Mouse (Mus musculus): Measurements from ENCODE around the gene Hes6.

Gene Hes6

DNA sequence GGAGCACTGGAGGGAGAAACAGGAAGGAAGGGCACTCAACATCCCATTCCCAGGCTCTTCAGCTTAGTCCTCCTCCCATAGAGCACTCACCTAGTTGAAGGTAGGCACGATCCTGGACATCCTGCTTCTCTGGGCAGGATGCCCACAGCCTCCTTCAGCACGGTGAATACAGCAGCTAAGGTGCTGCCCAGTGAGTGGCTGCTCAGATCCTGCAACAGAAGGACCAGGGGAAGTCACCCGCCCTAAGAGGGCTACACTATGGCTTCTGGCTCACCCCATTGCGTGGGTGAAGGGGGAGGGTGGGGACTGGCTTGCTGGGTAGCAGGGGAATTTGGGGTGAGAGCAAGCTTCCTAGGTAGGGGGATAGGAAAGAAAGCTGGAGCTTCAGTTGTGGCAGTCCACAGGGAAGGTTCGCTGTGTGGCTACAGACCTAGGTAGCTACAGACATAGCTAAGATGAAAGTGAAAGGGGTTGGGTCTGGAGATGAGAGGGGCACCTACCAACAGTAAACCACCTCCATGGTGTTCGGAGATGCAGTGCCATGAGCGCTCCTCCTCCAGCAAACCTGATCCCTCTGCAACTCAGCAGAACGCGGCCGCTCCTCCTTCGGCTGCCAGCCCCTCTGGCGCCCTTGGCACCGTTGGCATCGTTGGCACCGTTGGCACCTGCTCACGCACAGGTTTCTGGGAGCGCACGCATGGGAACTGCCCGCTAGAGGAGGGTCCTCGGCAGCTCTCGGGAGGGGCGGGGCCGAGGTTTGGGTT is 8.2 kb downstream of the Hes6 start:
- DNase-seq (ENCODE audit: low read depth, low spot score): no peak

GRCm38 (mm10) chr1:91404976-91405375 is 8.9 kb downstream of the Hes6 start:
- no peak for DNase-seq (ENCODE audit: low read depth, low spot score)

DNA sequence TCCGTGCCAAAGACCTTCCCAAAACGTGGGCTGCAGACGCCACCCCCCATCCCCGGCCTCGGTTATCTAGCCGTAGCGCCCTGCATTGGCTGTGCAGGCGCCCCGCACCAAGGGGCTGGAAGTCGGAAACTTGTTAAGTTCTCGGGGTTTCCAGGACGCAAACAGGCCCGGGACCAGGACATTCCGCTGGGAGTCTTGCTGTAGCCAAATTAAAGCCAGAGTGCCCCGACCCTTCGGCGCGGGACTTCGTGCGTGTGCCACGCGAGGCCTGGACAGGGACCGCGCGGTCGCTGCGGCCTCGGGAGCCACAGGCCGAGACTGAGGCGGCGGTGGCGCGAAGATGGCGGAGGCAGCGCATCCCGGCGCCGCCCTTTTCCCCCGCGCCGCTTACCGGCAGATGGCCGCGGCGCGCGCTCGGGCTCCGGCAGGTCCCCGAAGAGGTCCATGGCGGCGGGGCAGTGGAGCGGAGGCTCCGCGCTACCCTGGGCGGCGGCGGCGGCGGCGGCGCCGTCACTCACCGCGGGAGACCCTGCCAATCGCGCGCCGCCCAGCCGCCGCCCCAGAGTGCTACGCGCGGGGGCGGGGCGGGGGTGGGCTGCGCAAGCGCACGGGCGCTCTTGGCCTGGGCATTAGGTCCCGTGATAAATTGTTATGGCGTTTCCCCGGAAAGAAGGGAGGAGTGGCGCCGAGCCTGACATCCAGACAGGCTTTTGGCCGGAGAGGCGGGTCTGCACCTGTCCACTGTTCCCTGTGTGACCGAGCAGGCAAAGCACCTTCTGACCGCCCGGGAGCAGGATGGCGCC is 15.4 kb downstream of the Hes6 start, which contains the start of gene Ilkap:
TSS of gene Ilkap (minus strand) at position 556 of the 803 bp plus-strand sequence.
- DNase-seq (ENCODE audit: low read depth, low spot score): peak; percentile 85

DNA sequence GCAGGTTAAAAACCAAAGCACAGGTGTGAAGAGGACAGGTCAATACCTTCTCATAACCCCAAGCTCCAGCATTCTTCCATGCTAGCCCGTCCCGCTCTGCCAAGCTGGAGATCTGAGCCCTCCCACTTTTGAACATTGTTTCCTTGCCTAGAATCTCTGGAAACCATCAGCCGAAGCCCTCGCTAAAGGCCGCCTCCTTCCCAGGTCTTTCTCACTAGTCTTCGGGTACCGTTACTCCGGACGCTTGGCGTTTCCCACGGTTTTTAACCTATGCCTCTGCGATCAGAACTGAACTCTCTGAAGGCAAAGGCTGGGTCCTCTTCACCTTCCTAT is 15.9 kb downstream of the Hes6 start:
- no peak for DNase-seq (ENCODE audit: low read depth, low spot score)

DNA sequence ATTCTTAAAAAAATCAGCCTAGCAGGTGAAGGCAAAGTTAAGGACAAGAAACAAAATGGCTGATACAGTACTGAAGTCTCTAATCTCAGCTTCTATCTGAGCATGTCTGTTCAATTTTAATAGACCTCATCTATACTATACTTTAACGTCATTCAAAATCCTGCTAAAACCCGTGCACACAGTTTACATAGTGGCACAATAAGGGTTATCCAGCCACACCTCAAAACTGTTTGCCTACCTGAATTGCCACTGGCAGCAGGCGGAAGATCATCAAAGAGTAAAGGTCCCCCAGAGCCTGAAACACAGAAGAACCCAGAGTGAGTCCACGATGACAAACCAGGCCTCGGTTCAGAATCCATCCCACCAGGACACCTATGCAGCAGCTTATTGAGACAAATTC is 23.5 kb downstream of the Hes6 start:
- no peak for DNase-seq (ENCODE audit: low read depth, low spot score)

- DNase-seq (ENCODE audit: low read depth, low spot score): no peak
Observed at GRCm38 (mm10) chr1:91381091-91381471, 32.8 kb downstream of the Hes6 start.

DNA sequence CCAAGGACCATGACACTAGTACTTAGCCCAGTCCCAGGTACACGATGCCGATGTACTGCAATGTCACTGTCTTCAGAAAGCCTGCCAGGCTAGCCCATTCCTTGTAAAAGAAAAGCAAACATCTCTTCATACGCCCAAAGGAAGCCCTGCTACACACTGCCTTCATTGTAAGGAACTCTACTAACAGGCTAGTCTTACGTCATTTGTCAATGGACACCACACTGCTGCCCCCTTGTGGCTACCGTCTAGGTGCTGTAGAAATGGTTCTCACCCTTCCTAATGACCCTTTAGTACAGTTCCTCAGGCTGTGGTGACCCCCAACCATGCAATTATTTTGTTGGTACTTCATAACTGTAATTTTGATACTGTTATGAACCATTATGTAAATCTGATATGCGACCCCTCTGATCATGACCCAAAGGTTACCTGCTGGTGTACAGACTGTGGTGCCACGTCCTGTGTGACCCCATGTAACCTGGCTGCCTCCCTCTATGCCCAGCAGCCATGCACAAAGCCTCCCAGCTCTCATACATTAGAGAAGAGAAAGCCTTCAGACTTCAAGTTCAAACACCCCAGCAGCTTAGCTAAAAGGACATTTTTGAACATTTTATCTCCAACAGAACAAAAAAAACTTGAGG is 33.3 kb downstream of the Hes6 start:
- peak; percentile 76 for DNase-seq (ENCODE audit: low read depth, low spot score)

DNA sequence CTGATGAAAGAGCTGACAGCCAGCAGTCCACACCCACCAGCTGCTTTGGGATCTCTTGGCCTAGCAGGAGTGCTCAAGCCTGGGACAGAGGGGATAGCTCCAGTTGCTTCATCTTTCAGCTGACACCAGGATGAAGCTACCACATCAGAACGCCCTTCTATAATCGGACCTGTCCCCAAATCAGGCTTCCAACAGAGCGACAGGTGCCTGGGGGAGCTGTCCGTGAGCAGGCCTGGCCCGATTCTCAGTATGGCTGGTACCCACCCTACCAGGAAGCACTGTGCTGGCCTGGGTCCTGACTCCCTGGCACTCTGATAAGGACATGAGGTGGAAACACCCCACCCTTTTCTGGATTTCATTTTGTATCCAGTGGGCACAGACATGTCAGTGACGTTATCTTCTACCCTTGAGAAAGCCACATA is 40.4 kb downstream of the Hes6 start:
- DNase-seq (ENCODE audit: low read depth, low spot score): no peak

- DNase-seq (ENCODE audit: low read depth, low spot score): no peak
Observed at GRCm38 (mm10) chr1:91370055-91370454, 43.8 kb downstream of the Hes6 start.

GRCm38 (mm10) chr1:91369408-91369807 is 44.4 kb downstream of the Hes6 start:
- DNase-seq (ENCODE audit: low read depth, low spot score): no peak

DNA sequence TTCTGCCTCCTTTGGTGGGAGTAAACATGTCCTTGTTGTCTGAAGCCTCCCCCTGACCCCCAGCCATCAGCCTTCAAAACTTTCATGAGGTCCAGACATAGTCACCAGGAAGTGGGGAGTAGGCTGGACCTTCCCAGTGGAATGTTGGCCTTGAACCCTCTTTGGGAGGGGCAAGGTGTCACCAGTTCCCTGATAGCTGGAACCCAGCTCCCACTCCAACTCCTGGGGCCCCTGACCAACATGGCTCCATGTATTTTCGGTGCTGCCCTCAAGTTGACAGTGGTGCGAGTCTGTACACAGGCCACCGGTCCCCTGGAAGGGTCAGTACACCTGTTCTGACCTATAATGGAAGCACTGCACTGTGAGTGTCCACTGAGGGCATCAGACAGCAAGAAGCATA is 46.5 kb downstream of the Hes6 start:
- no peak for DNase-seq (ENCODE audit: low read depth, low spot score)

- peak; percentile 78 for DNase-seq (ENCODE audit: low read depth, low spot score)
Observed at GRCm38 (mm10) chr1:91366215-91367108, 47.4 kb downstream of the Hes6 start, which contains the start of gene Erfe. Erfe (plus strand) TSS chr1:91366430.

DNA sequence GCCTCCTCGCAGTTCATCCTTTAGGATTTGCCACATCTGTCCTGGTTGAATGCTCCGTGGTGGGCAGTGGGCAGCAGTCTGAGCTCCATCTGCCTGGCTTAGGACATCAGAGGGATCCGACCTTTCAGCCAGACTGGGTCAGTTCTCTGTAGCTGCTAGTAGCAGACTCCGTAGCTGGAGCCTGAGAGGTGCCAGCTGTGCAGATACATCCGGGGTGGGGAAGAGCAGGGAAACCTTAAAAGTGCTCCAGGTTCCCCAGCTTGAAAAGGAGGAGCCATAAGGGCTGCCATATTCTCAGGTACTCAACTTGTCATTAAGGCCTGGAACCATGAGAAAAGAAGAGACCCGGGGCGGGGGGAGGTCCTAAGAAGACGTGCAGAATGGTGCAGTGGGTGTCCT is 48.0 kb downstream of the Hes6 start:
- DNase-seq (ENCODE audit: low read depth, low spot score): no peak

- DNase-seq (ENCODE audit: low read depth, low spot score): no peak
Observed at GRCm38 (mm10) chr1:91364822-91365644, 48.8 kb downstream of the Hes6 start.

DNA sequence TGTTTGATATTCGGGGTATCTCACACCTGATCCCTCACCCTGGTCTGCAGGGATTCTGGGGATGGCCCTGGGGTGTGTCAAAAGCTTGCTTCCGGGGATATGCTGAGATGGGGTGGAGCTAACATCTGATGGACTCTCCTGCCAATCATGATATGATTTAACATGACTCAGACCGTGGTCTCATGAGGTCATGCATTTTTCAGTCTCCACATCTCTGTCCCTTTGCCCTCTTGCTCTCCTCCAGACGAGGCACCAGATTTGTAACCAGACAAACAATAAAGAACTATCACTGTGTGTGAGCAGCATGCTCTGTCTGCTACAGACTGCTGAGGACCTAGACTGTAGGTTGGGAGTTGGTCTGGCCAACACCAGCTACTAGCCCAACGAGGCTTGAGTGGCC is 51.7 kb downstream of the Hes6 start:
- no peak for DNase-seq (ENCODE audit: low read depth, low spot score)
